Mouse (Mus musculus): ENCODE data around the gene Gabpb1. TPM values are rescaled to one million over a fixed set of nuclear protein-coding genes. Genes with fewer than 3 reads are reported as not detected.

Gabpb1 gene
- 1 to 10 TPM; 7.4 to 8.8 TPM for total RNA-seq (2021)
- long read RNA-seq, experiment 1, full-length matches to known transcripts = 8 of 13 reads
- long read RNA-seq, experiment 1, partial matches to known transcripts = 1 of 13 reads
- long read RNA-seq, experiment 1, other reads (novel, unspliced or antisense) = 4 of 13 reads
- long read RNA-seq, experiment 2, full-length matches to known transcripts = 9 of 12 reads
- long read RNA-seq, experiment 2, partial matches to known transcripts = 0 of 12 reads
- long read RNA-seq, experiment 2, other reads (novel, unspliced or antisense) = 3 of 12 reads

DNA sequence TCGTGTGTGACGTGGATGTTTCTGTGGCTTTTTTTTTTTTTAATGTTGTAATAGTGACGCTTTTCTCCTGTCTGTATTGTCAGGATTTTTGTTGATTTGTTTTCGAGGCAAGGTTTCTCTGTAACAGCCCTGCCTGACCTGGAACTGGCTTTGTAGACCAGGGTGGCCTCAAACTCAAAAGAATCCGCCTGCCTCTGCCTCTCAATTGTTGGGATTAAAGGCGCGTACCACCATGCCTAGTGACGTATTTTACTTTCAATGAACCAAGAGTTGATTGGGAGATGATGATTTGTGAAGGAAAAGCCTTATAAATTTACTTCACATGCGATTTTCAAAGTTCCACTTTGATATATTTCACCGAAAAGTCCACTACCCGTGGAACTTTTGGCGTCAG is at the start of gene Gabpb1:
Gene Gabpb1, minus strand, starts transcription at position 216 of the 394 bp plus-strand sequence.
- DNase-seq = no peak
- intact Hi-C loops (cut with DNase I; ENCODE audit: low total_unique reads) = no loop called here

- no peak for DNase-seq
- intact Hi-C loops (cut with DNase I; ENCODE audit: low total_unique reads) = no loop called here
Measured at GRCm38 (mm10) chr2:126712950-126713349, 36.8 kb upstream of the Gabpb1 start.

DNA sequence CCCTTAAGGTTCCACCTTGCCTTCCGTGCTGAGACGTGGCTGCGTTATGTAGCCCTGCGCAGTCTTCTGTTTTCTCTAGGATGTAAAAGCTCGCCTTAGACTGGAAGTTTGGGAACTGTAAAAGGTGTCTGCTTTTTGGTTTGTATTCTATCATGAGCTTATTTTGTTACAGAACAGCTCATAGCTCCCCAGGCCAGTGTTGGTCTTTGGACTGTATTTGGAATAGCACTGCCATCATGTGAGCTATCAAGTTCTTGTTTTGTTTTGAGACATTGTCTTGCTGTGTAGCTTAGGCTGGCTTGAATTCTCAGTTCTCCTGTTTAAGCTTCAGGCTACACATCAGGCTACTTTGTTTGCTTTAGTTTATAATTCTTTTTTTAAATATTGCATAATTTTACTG is 36.4 kb upstream of the Gabpb1 start:
- no peak for DNase-seq
- intact Hi-C loops (cut with DNase I; ENCODE audit: low total_unique reads) = no loop called here

- intact Hi-C loops (cut with DNase I; ENCODE audit: low total_unique reads) = no loop called here
- DNase-seq = no peak
Measured at GRCm38 (mm10) chr2:126708361-126708760, 32.2 kb upstream of the Gabpb1 start.

- intact Hi-C loops (cut with DNase I; ENCODE audit: low total_unique reads) = no loop called here
Measured at GRCm38 (mm10) chr2:126707438-126707779, 31.3 kb upstream of the Gabpb1 start.

DNA sequence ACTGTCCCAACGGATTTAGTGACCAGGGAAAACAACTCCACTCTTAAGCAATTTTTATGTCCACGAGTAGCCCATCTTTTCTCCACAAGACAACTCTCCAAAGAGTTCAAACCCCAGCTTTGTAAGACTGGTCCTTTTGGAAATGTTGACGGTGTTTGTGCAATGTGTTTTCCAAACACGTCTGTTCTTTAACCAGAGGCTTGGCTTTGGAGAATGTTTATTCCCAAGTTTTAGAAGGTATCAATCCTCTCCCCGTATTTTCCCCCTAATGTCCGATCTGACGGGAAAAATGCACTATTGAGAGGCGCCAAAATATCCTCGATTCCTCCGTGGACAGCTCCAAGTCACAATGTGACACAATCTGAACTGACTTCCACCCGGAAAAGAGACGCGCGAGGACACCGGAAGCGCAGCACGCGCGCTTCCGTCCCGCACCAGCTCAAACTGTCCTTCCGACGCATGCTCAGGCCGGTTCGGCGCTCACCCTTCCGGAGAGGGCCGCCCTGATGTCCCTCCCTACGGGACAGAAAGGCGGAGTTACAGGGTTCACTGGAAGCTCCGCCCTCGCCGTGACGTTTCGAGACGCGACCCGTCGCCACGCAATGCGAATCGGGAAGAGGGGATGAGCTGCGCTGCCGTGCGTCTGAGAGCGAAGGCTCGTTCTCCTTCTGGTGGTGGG is 30.8 kb upstream of the Gabpb1 start, which contains the start of gene Usp8:
Gene Usp8, plus strand, starts transcription at position 570 of the 679 bp plus-strand sequence.
- intact Hi-C loops (cut with DNase I; ENCODE audit: low total_unique reads) = no loop called here
- peak; percentile 98 for DNase-seq

More at GRCm38 (mm10) chr2:126707438-126707779, 31.3 kb upstream of the Gabpb1 start:
- DNase-seq = no peak

DNA sequence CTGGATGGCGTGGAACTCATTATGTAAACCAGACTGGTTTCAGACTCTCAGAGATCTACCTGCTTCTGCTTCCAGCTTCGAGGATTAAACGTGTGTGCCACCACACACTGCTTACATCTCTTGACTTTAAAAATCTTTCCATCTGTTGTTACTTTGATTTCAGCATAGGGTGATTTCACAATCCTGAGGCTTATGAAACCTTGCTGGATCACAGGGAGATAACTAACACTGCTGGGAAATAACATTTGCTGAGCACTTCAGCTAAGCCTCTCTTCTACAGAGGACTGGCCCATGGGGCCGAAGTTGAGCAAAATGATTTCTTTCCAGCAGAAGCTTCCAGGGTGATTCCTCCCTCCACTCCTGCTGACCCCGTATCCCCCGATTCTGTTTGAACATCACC is 19.1 kb upstream of the Gabpb1 start:
- DNase-seq = no peak
- intact Hi-C loops (cut with DNase I; ENCODE audit: low total_unique reads) = no loop called here

DNA sequence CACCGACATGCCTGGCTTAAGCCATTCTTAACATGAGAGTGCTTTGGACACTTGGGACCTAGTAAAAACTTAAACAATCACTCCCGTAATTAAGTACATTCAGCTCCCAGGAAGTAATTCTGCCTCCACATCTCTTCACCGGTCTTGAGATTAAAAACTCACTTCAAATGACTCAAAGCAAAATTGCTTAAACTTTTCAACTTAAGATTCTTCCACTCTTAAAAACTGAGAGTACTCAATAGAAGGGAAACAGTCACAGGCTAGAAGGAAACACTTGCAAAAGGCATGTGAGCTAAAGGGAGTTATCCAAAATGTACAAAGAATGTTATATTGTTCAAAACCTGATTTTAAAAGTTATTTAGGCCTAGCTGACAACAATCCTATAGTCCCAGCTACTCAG is 15.2 kb upstream of the Gabpb1 start:
- DNase-seq = no peak
- intact Hi-C loops (cut with DNase I; ENCODE audit: low total_unique reads) = no loop called here

- no peak for DNase-seq
- intact Hi-C loops (cut with DNase I; ENCODE audit: low total_unique reads) = no loop called here
Measured at GRCm38 (mm10) chr2:126682937-126683336, 6.8 kb upstream of the Gabpb1 start.

- no peak for DNase-seq
- intact Hi-C loops (cut with DNase I; ENCODE audit: low total_unique reads) = no loop called here
Measured at GRCm38 (mm10) chr2:126682333-126682732, 6.2 kb upstream of the Gabpb1 start.

DNA sequence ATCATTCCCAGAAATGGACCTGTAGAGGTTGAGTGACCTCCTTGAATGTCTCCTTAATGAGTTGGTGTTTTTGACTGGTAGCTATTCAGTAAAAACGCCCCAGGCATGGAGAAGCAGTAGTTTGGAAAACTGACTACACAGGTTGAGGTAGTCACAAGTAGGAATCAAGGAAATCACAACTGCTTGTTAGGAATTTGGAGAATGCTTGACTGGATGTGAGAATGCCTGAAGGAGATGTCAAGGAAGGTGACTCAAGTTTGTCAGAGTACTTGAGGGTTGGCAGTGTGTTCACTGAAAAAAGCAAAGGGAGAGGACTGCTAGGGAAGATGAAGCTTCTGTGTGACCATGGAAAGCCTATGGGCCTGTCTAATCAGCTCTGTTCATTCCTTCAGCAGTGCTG is 1.2 kb upstream of the Gabpb1 start:
- DNase-seq = no peak
- intact Hi-C loops (cut with DNase I; ENCODE audit: low total_unique reads) = no loop called here

DNA sequence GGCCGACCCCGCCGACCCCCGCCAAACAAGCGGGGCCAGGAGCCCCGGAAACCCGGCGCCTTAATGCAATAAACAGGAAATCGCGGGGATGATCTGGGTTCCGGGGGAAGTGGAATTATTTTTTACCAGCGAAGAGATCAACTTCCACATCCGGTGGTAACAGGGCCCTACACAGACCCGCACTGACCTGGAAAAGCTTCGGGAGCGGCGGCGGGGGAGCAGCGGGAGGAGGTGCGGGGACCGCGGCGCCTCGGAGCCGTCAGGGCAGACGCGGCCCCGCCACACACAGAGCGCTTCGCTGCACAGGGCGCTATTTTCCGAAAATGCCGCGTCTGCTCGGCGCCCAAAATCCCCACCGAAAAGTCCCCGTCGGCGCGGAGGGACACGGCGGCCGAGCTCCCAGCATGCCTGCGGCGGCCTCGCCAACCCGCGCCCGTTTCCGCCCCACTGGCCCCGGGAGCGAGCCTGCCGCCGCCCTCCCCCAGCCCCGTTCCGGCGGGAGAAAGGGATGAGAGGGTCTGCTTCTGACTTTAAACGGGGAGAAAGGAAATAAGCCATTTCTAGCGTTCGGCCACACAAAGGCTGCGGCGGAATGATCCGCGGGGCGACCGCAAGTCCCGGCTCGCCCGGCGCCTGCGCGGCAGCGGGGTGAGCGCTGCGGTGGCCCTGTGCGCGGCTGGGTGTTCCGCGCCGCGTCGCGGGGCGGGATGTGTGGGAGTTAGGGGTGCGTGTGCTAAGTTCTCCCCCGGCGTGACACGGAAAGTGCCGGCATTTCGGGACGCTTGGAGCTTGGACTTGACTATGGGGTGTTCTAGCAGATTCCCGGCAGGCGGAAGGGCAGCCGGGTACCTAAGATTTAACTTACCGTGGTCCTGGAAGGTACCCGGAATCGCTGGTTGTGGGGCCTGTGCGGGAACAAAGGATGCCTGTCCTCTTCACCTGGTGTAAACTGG is 692 bp downstream of the Gabpb1 start:
- intact Hi-C loops (cut with DNase I; ENCODE audit: low total_unique reads) = no loop called here
- DNase-seq = peak; percentile 87

DNA sequence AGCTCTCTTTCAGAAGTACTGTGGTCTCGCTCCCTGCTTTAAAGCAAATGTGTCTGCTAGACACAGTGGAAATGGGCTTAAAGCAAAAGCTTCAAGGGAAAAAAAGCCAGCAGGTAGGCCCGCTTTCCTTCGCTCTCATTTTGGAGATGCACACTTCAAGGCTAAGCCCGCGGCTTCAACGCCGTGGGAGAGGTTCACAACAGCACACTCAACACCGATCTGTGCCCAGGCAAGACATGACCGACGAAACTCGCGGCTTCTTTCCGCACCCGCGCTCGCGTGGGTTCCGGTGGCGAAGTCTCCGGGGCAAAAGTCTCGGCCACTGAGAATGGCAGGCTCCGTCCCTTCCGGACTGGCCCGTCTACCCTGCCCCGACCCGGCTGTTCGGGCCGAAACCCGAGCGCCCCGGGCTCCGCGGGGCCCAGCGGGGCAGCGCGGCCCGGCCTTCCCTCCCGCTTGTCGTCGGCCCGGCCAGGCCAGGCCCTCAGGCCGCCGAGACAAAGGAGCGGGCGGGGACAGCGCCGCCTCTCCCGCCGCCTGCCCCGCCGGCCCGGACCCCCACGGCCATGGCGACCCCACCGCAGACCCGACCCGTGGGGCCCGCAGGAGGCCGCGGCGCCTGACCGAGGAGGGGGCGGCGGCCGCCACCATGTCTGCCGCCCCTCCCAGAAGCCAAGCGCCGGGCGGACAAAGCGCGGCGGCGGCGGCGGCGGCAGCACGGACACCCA is 1.5 kb downstream of the Gabpb1 start:
- intact Hi-C loops (cut with DNase I; ENCODE audit: low total_unique reads) = no loop called here
- DNase-seq = peak; percentile 32

DNA sequence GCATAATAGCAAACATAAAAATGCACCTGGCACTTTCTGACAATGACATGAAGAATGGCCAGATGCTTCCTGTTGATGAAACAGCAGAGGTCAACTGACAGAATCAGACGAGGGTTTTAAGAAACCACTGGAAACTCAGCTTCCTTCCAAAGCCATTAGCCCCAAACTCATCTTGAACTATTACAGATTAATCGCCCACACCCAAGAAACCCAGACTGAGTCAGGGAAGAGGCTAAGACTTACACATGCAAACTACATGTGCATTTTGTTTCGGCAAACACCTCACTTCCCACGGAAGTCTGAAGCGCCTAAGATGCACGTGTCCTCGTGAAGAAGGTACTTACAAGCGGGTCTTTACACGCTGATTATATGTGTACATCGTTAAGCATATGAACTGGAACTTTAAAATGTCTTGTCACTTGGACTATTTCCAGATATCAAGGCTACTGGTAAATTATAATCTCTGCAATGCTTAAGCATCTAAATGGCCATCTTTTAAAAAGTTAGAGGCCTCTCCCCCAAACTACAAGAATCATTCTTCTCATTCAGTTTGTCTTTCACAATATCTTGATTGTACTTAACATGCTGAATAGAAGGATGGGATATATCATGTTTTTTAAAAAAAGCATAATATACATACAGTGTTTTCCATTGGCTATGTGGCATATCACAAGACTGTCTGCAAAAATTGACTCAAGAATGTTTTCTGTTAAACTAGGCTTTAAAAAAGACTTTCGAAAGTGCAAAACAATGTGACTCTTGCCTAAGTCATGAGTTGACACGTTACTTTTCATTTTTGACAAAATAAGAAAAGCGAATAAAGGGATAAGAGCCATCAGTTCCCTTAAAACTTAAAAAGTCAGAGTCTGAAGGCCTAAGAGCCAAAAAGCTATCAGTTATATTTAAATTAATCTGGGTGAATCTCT is 2.6 kb downstream of the Gabpb1 start:
- DNase-seq = no peak
- intact Hi-C loops (cut with DNase I; ENCODE audit: low total_unique reads) = no loop called here

DNA sequence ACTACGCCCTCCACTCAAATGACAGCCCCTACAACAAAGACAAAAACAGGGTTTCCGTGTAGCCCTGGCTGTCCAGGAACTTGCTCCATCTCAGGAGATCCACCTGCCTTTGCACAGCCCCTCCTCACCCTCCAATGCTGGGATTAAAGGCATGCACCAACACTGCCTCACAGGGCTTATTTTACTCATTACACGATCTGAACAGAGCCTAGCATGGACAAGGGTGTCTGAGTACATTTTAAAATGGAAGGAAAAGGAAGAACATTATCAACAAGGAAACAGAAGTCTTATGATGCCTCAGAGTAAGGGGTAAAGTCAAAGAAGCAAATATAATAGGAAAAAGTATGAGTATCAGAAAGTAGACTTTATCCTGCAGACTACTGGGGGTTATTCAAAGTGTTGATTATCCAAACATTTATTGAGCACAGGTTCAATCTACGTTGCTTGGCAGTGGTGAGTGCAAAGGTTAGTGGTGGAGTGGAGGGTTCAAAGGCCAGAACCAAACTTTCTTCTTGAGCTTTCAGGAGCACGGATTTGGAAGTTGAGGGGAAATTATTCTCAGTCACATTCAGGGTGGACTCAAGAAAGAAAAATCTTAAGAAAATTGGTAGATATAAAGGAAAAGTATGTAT is 7.4 kb downstream of the Gabpb1 start:
- intact Hi-C loops (cut with DNase I; ENCODE audit: low total_unique reads) = loop anchor here (10.0 kb wide), 1 partner anchor 74 kb away; no protein-coding TSS in a partner anchor
- DNase-seq = no peak

DNA sequence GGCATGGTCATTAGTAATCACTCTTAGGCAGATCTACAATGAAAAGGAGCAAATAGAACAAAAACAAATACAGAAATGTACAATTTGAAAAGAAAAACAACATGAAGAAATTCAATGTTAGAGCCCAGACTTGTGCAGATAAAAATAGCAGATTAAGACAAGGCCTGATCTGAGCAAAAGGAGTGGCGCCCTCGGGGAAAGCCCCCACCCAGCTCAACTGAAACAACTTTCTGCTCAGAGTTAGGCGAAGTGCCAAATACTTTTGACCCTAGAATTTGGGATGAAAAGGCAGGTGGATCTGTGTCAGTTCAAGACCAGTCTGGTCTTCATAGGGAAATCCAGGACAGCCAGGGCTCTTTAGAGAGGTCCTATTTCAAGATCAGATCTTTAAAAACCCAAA is 10.2 kb downstream of the Gabpb1 start:
- DNase-seq = no peak
- intact Hi-C loops (cut with DNase I; ENCODE audit: low total_unique reads) = loop anchor here (10.0 kb wide), 1 partner anchor 71 kb away; no protein-coding TSS in a partner anchor

DNA sequence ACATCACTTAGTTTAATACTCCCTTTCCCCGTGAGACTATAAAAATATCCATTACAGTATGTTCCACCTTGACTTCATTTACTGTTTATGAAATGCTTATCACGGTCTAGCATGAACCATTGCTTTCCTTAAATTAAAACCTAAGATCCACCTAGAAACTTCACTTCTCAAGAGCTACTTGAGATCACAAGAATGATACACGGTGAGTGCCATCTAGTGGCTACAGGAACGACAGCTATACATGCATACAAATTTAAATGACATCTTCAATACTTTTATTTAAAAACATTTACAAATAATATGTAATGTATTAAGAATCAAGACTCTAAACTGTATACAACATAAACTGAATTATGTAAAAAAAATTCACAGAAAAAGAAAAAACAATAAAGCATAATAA is 12.7 kb downstream of the Gabpb1 start:
- intact Hi-C loops (cut with DNase I; ENCODE audit: low total_unique reads) = loop anchor here (10.0 kb wide), 1 partner anchor 69 kb away; no protein-coding TSS in a partner anchor

DNA sequence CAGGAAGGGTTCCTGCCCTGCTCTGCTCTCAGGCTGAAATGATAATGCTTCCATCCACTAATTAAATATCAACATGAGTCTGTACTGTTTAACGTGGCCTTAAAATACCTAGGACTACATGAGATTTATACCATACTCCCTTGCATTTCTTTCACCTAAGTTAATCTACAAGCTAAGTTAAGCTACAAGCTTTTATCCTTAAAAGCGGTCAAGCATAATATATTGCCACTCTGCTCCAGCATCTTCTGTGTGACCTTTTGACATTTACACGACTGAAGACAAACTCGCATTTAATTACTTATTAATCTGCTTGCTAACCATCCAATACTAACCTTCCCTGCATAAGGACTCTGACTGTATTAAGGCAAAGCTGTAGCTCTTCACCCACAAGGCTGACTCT is 23.2 kb downstream of the Gabpb1 start:
- intact Hi-C loops (cut with DNase I; ENCODE audit: low total_unique reads) = no loop called here
- DNase-seq = no peak

More for the DNA sequence above, 12.7 kb downstream of the Gabpb1 start:
- no peak for DNase-seq

Measured in gastrocnemius, postnatal 14 days (tissue).